Mouse (Mus musculus) embryonic facial prominence, embryonic 15.5 days (tissue): ENCODE measurements around the gene Pde6d. TPM values are rescaled to one million over a fixed set of nuclear protein-coding genes. Genes with fewer than 3 reads are reported as not detected.
"Not testable (repeated sequence)": the region's sequence is repeated elsewhere in the genome, so short reads cannot be mapped to it uniquely, and the experiment has no call there.

Experiments used
- ATAC-seq: fragments of 200-750 bp; cut with Nextera tagmentation; 2 replicates; pipeline ENCODE4 v1.8.0; 2017; ENCODE audit warnings: low read depth, moderate TSS enrichment; ENCODE audit not compliant: insufficient number of reproducible peaks, low FRiP score, low TSS enrichment
- H3K27ac ChIP-seq: fragments of 300-500 bp; sonication (generic); replicated peaks from 2 replicates; pipeline ENCODE4 v1.5.1; 2015; ENCODE audit warnings: mild to moderate bottlenecking, inconsistent platforms
- H3K27me3 ChIP-seq: fragments of 300-500 bp; sonication (generic); 2 replicates; pipeline ENCODE4 v1.6.1; 2015; ENCODE audit warnings: inconsistent platforms
- H3K36me3 ChIP-seq: fragments of 300-500 bp; sonication (generic); 2 replicates; pipeline ENCODE4 v1.6.1; 2015; ENCODE audit warnings: mild to moderate bottlenecking, inconsistent platforms
- H3K4me1 ChIP-seq: fragments of 300-500 bp; sonication (generic); 2 replicates; pipeline ENCODE4 v1.6.1; 2015; ENCODE audit warnings: inconsistent platforms
- H3K4me2 ChIP-seq: fragments of 300-500 bp; sonication (generic); replicated peaks from 2 replicates; pipeline ENCODE4 v1.6.1; 2015; ENCODE audit warnings: mild to moderate bottlenecking, inconsistent platforms
- H3K4me3 ChIP-seq: fragments of 300-500 bp; sonication (generic); replicated peaks from 2 replicates; pipeline ENCODE4 v1.5.1; 2015; ENCODE audit warnings: mild to moderate bottlenecking, inconsistent platforms
- H3K9ac ChIP-seq: fragments of 300-500 bp; sonication (generic); 2 replicates; pipeline ENCODE4 v1.6.1; 2015; ENCODE audit warnings: inconsistent platforms
- H3K9me3 ChIP-seq: fragments of 300-500 bp; sonication (generic); replicated peaks from 2 replicates; pipeline ENCODE4 v1.6.1; 2016; ENCODE audit warnings: inconsistent platforms
- WGBS: fragments of 180-500 bp; shearing (Covaris S2); methylation state at CpG from one replicate; pipeline ENCODE4 v1.1.7; 2015; 5-methylcytosine and 5-hydroxymethylcytosine counted together
- polyA plus RNA-seq: library from polyadenylated mRNA; unstranded; fragments of >200 nt; fragmentation: Nextera tagmentation; extraction: Ambion mirVana; gene quantifications from 2 replicates; pipeline ENCODE4 v1.2.1, GENCODE M21; 2015

The Pde6d gene
- polyA plus RNA-seq, 1 experiment from 2014 or later, result 74.7 TPM

DNA sequence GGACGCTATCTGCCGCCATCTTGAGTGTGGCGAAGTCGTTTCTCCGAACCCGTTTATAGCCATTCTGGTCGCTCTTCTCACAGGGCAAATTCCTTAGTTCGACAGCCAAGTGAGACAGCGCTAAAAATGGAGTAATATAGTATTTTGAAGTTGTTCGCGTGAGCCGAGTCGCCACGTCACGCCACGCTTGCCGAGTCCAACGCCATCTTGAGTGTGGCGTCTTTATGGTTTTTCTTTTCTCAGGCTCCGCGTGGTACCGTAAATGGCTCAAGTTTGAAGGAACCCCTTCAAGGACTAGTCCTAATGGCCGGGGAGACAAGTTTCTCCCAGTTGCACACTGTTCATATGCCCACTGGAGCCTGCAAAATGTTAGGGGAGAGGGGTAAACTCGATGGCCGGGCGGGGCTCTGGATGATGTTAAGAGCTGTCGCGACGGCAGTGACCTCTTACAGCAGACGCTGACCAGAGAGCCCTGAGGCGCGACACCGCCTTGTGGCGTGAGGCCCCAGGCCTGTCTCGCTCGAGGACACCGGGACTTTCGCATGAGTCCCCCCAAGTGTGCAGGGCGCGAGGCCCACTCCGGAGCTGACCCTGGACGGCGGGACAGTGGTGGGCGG is 56.8 kb downstream of the Pde6d start:
- peaks cover 7% of the 10 kb centered on the region; the same call in 1 of the 2 replicates for H3K36me3 ChIP-seq
- 0 out of 2 replicates have a peak, but pooled peaks have one; percentile 0 for ATAC-seq
- H3K27me3 ChIP-seq, result no peaks in the 10 kb centered on the region
- H3K9me3 ChIP-seq, result no peaks in the 10 kb centered on the region
- peak overlapping the region; percentile 99 for H3K4me3 ChIP-seq
- peak overlapping the region; percentile 85 for H3K4me2 ChIP-seq
- peaks cover 38% of the 10 kb centered on the region for H3K4me1 ChIP-seq
- peak overlapping the region; percentile 100 for H3K27ac ChIP-seq
- 0% methylated on average over 44 of the region's 44 CpGs for WGBS
- peak overlapping the region; percentile 80 for H3K9ac ChIP-seq

DNA sequence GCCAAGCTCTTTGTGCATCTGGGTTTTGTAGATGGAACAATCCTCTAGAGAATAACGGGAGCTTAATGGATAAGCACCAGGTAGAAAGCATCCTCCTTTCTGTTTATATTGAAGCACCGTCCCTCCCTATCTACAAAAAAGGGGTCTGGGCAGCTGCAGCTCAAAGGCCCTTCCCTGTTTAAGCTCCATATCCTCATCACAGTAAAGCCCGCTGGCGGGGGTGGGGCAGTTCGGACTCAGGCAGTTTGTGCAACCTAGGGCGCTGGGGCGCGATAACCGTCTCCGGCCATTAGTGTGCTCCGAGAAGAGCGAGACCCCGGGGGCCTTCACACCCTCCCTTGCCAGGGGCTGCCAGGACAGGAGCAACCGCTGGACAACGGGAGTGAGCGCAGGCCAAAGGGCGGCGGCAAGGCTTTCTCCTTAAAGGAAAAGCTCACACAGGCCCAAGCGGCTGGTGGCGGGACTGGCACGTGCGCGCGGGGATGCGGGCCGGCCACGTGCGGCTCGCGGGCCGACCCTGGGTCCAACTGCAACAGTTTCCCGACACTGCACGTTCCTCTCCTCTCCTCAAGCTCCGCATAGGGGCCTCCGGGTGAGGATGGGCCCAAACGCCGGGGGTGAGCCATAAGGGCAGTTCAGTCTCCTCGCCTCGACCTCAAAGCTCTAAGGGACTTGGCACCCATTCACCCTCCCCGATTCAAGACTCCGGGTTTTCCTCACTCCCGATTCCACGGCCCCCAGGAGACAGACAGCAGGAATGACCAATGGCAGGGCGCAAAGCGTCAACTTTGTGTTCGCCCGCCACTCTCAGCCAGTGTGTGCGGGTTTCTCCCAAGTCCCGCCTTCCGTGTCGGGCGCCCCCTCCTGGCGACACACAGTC is 57.6 kb downstream of the Pde6d start:
- peak overlapping the region; percentile 100 for H3K27ac ChIP-seq
- peak overlapping the region; percentile 37 for H3K9ac ChIP-seq
- peaks cover 6% of the 10 kb centered on the region; the same call in 1 of the 2 replicates for H3K36me3 ChIP-seq
- ATAC-seq, result peak; percentile 79
- H3K27me3 ChIP-seq, result no peaks in the 10 kb centered on the region
- peak overlapping the region; percentile 85 for H3K4me2 ChIP-seq
- peaks cover 37% of the 10 kb centered on the region for H3K4me1 ChIP-seq
- no peaks in the 10 kb centered on the region for H3K9me3 ChIP-seq
- H3K4me3 ChIP-seq, result peak overlapping the region; percentile 99
- WGBS, result 2% methylated on average over 53 of the region's 53 CpGs

DNA sequence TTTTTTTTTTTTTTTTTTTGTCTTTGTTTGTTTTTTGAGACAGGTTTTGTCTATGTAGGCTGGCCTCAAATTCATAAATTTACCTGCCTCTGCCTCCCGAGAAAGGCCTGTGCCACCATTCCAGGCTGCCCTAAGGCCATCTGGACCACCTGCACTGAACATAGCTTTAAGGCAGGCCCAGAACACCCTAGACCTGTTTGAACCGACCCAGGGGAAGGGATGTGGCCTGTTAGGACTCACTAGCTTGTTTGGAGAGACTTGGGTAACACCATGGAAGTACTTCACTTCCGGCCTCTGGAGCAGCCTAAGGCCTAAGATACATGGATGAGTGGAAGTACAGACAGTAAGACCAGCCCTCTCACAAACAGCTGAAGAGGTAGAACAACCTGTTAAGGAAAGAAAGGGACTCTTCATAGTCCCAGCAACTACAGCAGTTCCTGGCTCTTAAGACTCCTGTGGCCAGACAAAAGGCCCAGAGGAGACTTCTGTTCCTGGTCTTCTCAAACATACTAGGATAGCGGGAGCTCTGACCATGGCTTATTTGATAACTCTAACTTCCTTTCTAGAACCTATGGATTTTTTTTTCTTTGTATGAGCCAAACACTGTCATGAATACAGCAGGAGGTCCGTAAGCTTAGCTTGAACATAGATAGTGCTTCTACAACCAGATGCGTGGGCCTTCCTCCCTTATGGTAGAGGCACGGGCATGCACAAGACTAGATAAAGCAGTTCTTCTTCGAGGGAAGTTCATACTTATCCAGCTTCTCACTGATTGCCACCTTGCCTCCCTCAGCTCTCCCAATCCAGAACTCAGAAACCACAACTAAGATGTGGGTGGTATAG is 58.4 kb downstream of the Pde6d start:
- no peak for ATAC-seq
- WGBS, result 81% methylated on average over 8 of the region's 8 CpGs
- Histone ChIP-seq H3K9me3 (no peaks in the 10 kb centered on the region), H3K4me1 (peaks cover 29% of the 10 kb centered on the region), H3K4me3 (no peak overlapping the region), H3K27ac (peak overlapping the region; percentile 100), H3K36me3 (no peaks in the 10 kb centered on the region), H3K4me2 (no peak overlapping the region), H3K9ac (no peak overlapping the region), H3K27me3 (no peaks in the 10 kb centered on the region)

DNA sequence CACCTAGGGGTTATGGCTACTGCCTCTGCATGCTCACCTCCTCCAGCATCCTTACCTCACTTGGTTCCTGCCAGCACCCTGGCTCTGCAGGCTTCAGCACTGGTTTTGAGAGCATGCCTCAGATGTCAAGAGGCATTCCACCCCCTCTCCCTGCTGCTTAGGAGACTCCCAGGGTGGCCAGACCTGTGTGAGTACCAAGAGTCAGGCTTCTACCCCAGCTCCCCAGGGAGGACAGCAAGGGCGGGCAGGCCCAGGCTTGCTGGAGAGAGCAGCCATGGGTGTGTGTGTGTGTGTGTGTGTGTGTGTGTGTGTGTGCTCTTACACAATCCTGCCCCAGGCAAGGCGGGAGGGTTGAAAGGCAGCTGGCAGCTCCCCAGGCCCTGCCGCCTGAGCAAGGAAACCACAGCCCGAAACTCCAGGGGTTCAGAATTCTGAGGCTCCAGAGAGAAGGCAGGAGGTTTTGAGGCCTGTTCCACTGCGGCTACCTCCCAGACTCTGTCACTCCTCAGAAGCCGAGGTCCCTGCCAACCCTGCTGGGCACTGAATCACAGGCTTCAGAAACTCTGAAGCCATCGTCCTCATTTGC is 60.0 kb downstream of the Pde6d start:
- Histone ChIP-seq H3K9me3 (no peaks in the 10 kb centered on the region), H3K4me2 (0 out of 2 replicates have a peak overlapping the region, but pooled peaks have one; percentile 3), H3K27me3 (no peaks in the 10 kb centered on the region), H3K9ac (0 out of 2 replicates have a peak overlapping the region, but pooled peaks have one; percentile 13), H3K36me3 (no peaks in the 10 kb centered on the region), H3K27ac (peak overlapping the region; percentile 100), H3K4me3 (no peak overlapping the region), H3K4me1 (peaks cover 29% of the 10 kb centered on the region)
- 21% methylated on average over 7 of the region's 7 CpGs for WGBS
- no peak for ATAC-seq

DNA sequence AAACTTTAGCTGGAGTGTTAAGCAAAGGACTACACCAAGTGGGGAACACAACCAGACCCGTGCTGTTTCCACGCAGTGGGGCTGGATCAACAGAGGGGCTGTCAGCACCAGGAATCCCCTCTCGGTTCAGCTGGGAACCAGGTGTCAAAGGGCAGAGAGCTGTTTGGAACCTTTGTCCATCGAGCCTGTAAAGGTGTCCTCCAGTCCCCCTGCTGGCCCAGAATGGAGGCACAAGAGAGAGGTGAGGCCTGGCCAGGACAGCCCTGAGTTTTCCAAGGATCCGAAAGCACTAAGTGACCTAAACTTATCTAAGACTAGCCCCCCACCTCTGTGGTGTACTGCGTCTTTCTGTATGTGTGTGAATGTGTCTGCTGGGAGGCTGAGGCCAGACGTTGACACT is 62.1 kb downstream of the Pde6d start:
- no peaks in the 10 kb centered on the region for H3K9me3 ChIP-seq
- peaks cover 29% of the 10 kb centered on the region for H3K4me1 ChIP-seq
- no peak overlapping the region for H3K4me2 ChIP-seq
- no peak overlapping the region for H3K27ac ChIP-seq
- H3K4me3 ChIP-seq, result no peak overlapping the region
- no peak for ATAC-seq
- 39% methylated on average over 7 of the region's 7 CpGs for WGBS
- H3K9ac ChIP-seq, result no peak overlapping the region
- no peaks in the 10 kb centered on the region for H3K36me3 ChIP-seq
- no peaks in the 10 kb centered on the region for H3K27me3 ChIP-seq

DNA sequence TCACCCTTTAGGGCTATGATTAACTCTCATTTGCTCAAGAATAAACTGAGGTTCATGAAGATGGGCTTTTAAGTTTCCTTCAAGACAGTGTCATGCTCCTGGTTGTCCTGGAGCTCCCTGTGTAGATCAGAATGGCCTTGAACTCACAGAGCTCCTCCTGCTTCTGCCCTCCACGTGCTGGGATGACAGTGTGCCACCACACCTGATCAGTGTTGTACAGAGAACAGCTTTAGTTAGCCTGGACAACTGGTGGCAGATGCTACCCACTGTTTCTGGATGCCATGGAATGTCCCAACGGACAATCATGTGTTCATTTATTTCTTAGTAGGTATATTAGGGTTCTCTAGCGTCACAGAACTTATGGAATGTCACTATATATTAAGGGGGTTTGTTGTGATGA is 65.4 kb downstream of the Pde6d start:
- no peaks in the 10 kb centered on the region for H3K36me3 ChIP-seq
- ATAC-seq, result no peak
- H3K9me3 ChIP-seq, result no peaks in the 10 kb centered on the region
- H3K4me1 ChIP-seq, result peaks cover 9% of the 10 kb centered on the region
- no peaks in the 10 kb centered on the region for H3K27me3 ChIP-seq
- 66% methylated on average over 3 of the region's 3 CpGs for WGBS
- no peak overlapping the region for H3K4me3 ChIP-seq
- H3K9ac ChIP-seq, result no peak overlapping the region
- no peak overlapping the region for H3K4me2 ChIP-seq
- H3K27ac ChIP-seq, result no peak overlapping the region

DNA sequence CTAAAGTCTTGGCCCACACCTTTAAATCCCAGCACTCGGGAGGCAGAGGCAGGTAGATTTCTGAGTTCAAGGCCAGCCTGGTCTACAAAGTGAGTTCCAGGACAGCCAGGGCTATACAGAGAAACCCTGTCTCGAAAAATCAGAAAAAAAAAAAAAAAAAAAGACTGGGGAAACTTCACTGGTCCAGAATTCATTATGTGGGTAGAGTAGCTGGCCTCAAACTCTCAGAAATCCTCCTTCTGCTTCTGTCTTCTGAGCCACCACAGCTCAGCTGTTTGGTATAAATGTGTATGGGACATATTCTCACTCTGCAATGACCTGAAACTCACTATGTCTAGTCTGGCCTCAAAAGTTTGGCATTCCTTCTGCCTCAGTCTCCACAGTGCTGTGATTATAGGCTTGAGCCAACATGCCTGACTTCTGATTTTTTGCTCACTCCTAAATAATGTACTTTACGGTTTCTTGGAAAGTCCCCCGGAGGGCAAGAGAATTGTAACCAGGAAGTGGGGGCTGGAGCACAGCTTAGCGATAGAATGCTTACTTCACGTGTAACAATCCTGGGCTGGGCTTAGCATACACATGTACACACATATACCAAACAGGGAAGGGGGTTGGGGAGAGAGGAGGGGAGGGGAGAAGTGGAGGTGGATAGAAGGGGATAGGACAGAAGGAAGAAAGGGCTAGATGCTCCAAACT is 66.6 kb downstream of the Pde6d start:
- Histone ChIP-seq H3K9ac (no peak overlapping the region), H3K4me2 (no peak overlapping the region), H3K27ac (peak overlapping the region; percentile 44; the same call in 1 of the 2 replicates), H3K4me3 (no peak overlapping the region), H3K9me3 (no peaks in the 10 kb centered on the region), H3K36me3 (no peaks in the 10 kb centered on the region), H3K27me3 (no peaks in the 10 kb centered on the region), H3K4me1 (peaks cover 16% of the 10 kb centered on the region)
- no peak for ATAC-seq
- WGBS, result 38% methylated on average over 6 of the region's 6 CpGs

DNA sequence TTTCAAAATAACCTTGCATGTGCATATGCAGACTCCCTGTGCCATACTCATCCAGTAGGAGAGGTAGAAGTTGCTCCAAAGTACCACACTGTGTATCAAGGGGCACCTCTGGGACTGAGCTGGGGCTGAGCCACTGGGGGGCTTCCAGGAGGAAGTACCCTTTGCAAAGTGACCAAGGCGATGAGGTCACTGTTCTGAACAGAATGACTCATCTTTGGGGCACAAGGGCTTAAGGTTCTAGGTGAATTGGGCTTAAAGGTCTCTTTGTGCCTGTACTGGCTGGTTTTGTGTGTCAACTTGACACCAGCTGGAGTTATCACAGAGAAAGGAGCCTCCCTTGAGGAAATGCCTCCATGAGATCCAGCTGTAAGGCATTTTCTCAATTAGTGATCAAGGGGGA is 69.4 kb downstream of the Pde6d start:
- H3K9ac ChIP-seq, ATAC-seq, H3K9me3 ChIP-seq, H3K27me3 ChIP-seq, H3K4me2 ChIP-seq, H3K4me3 ChIP-seq, H3K36me3 ChIP-seq, H3K27ac ChIP-seq: not testable (repeated sequence)
- peaks cover 30% of the 10 kb centered on the region for H3K4me1 ChIP-seq
- WGBS, result 44% methylated on average over 1 of the region's 1 CpGs

DNA sequence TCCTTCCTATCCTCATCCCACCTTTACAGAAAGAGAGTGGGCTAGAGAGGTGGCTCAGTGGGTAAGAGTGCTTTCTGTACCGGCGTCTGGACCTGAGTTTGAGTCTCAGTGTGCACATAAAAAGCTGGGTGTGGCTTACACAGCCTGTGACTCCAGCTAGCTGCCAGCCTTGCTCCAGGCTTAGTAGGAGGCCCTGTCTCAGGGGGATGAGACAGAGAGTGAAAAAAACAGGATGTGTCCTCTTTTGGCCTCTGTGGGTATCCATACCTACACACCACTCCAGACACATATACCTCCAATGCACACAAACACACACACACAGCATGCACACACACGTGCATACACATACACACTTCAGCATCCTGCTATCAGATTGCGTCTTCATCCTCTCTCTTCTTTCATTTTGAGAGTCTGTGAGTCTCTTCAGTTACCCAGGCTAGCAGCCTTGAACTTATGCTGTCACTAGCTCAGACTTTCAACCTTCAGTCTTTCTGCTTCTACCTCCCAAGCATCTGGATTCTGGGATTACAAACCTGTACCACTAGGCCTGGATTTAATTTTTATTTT is 70.2 kb downstream of the Pde6d start:
- Histone ChIP-seq H3K9ac (no peak overlapping the region), H3K36me3 (no peaks in the 10 kb centered on the region), H3K4me3 (no peak overlapping the region), H3K4me2 (no peak overlapping the region), H3K4me1 (peaks cover 30% of the 10 kb centered on the region), H3K27ac (0 out of 2 replicates have a peak overlapping the region, but pooled peaks have one; percentile 5), H3K27me3 (no peaks in the 10 kb centered on the region), H3K9me3 (no peaks in the 10 kb centered on the region)
- no peak for ATAC-seq
- 65% methylated on average over 4 of the region's 4 CpGs for WGBS
